Mouse (Mus musculus): Measurements from ENCODE around the gene Mia3. TPM values are rescaled to one million over a fixed set of nuclear protein-coding genes. Genes with fewer than 3 reads are reported as not detected.

Gene Mia3
- total RNA-seq, 1 experiment from 2014 or later, result 182 TPM

DNA sequence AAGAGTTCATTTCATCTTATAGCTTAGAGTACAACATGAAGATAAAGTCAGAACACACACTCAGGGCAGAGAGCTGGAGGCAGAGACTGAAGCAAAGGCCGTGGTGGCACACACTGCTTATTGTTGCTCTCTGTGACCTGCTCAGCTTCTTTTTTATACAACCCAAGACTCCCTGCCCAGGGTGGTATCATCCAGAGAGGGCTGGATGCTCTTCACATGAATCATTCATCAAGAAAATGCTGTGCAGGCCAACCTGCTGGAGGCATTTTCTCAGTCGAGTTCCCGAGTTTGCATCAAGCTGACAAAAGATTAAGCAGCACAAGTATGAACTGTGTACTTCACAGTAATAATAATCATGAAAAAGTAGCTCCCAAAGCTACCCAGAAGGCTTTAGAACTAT lies 81.0 kb downstream of the Mia3 start:
- ATAC-seq (ENCODE audit: extremely low read depth, insufficient number of reproducible peaks, low FRiP score, poor library complexity, severe bottlenecking), result no peak

Other genes starting within 250 kb of the Mia3 start
- 9.5 and 14.1 TPM in 2 replicates for gene Disp1, start 148.0 kb downstream of the Mia3 start, total RNA-seq (2017)
- gene Aida, start 73.0 kb downstream of the Mia3 start, total RNA-seq (2017), result 123 and 137 TPM in 2 replicates
- 92.2 and 98.3 TPM in 2 replicates for gene Brox, start 72.3 kb downstream of the Mia3 start, total RNA-seq (2017)
- 35.4 and 50.0 TPM in 2 replicates for gene Taf1a, start 19.4 kb upstream of the Mia3 start, total RNA-seq (2017)
- gene Hhipl2, start 48.7 kb upstream of the Mia3 start, total RNA-seq (2017), result 0.23 and 0.37 TPM in 2 replicates